ENCODE assay signal across 8 mouse cellular contexts in genomic region chr17:23802746-23803365, GRCm38 (mm10). TPM values are rescaled to one million over a fixed set of nuclear protein-coding genes. Genes with fewer than 3 reads are reported as not detected.
A peak's percentile ranks its signal among the peaks of the same experiment; 100 is the strongest.
DNase-seq lines count a peak whose midpoint lies in the region; ATAC-seq lines count a peak whose summit lies in the region.

No protein-coding gene starts in this region.

- peak overlapping the region; percentile 87 for H3K4me2 ChIP-seq in intestine, embryonic 14.5 days (ENCODE audit: low read length)

- peaks cover 20% of the 10 kb centered on the region for H3K4me1 ChIP-seq in intestine, embryonic 14.5 days (replicated peaks; ENCODE audit: control insufficient read depth, insufficient read depth, low read length)

- peak overlapping the region; percentile 99 for H3K4me3 ChIP-seq in intestine, embryonic 14.5 days (ENCODE audit: low read depth, low read length)

- H3K36me3 ChIP-seq in intestine, embryonic 14.5 days (ENCODE audit: control insufficient read depth, insufficient read depth, low read length): peaks cover 13% of the 10 kb centered on the region

- H3K9ac ChIP-seq in intestine, embryonic 14.5 days (ENCODE audit: low read length): peak overlapping the region; percentile 98

- no peaks in the 10 kb centered on the region for H3K9me3 ChIP-seq in intestine, embryonic 14.5 days (ENCODE audit: control insufficient read depth, low read length)

- no peaks in the 10 kb centered on the region for H3K27me3 ChIP-seq in intestine, embryonic 14.5 days (replicated peaks; ENCODE audit: control insufficient read depth, insufficient read depth, low read length)

- ATAC-seq in intestine, embryonic 14.5 days (replicated peaks; ENCODE audit: low FRiP score, low TSS enrichment, low read depth): peak; percentile 98

- DNase-seq in adrenal gland, adult 18-20 months (ENCODE audit: low spot score in 2 of 2): peak; percentile 89 to 90
- DNase-seq in embryo, embryonic 11 days: peak; percentile 100
- peak; percentile 99 for DNase-seq in gastrocnemius, postnatal 25 days
- DNase-seq in intestine, embryonic 14.5 days (ENCODE audit: low spot score): peak; percentile 93
- DNase-seq in left cerebral cortex, postnatal 14 days (ENCODE audit: low spot score in 2 of 2): peak; percentile 99
- DNase-seq in mesoderm, embryonic 11.5 days (ENCODE audit: low read depth, low spot score): peak; percentile 99
- peak; percentile 99 for DNase-seq in right cerebral cortex, postnatal 36 days (ENCODE audit: low spot score in 2 of 2)
- DNase-seq in yolk sac, embryonic 10.5 days (ENCODE audit: low spot score): peak; percentile 99

- under 1% methylated on average over 57 of the region's 60 CpGs for WGBS in intestine, embryonic 14.5 days

- H3K27ac ChIP-seq in intestine, embryonic 14.5 days (ENCODE audit: low read depth): peak overlapping the region; percentile 95

- intact Hi-C loops in left cerebral cortex, postnatal 14 days (cut with DNase I): loop anchor here (2.0 kb wide), 1 partner anchor 32 kb away; the partner anchor contains the start of gene Flywch1

RNA-seq across cellular contexts. Expression of gene Srrm2, which starts 12.5 kb away (rescaled TPM):
- total RNA-seq in adrenal gland, adult 18-20 months (2021): 100 to 1,000 TPM; 480 to 746 TPM
- 100 to 1,000 TPM; 157 to 160 TPM for total RNA-seq in gastrocnemius, postnatal 25 days (2021)
- 451 and 452 TPM in 2 replicates for polyA plus RNA-seq in intestine, embryonic 14.5 days (2014; fragmentation: Nextera tagmentation; extraction: Ambion mirVana)
- 100 to 1,000 TPM; 573 to 599 TPM for total RNA-seq in left cerebral cortex, postnatal 14 days (2021)

RNA-seq across cellular contexts. Expression of gene Flywch2, which starts 17.0 kb away (rescaled TPM):
- 10 to 100 TPM in 1 of 2 experiments, 1 to 10 TPM in 1; 8.2 to 10.9 TPM for total RNA-seq in adrenal gland, adult 18-20 months (2021)
- total RNA-seq in gastrocnemius, postnatal 25 days (2021): under 1 TPM; 0.56 to 0.83 TPM
- polyA plus RNA-seq in intestine, embryonic 14.5 days (2014; fragmentation: Nextera tagmentation; extraction: Ambion mirVana): 21.2 and 21.5 TPM in 2 replicates
- total RNA-seq in left cerebral cortex, postnatal 14 days (2021): 10 to 100 TPM; 25.7 to 30.1 TPM

RNA-seq across cellular contexts. Expression of gene Elob, which starts 26.1 kb away (rescaled TPM):
- 100 to 1,000 TPM; 352 to 413 TPM for total RNA-seq in adrenal gland, adult 18-20 months (2021)
- 100 to 1,000 TPM; 237 to 267 TPM for total RNA-seq in gastrocnemius, postnatal 25 days (2021)
- polyA plus RNA-seq in intestine, embryonic 14.5 days (2014; fragmentation: Nextera tagmentation; extraction: Ambion mirVana): 1,105 and 1,121 TPM in 2 replicates
- 100 to 1,000 TPM; 334 to 397 TPM for total RNA-seq in left cerebral cortex, postnatal 14 days (2021)

RNA-seq across cellular contexts. Expression of gene Flywch1, which starts 31.5 kb away (rescaled TPM):
- total RNA-seq in adrenal gland, adult 18-20 months (2021): 10 to 100 TPM; 72.5 to 89.3 TPM
- 10 to 100 TPM; 33.5 to 34.0 TPM for total RNA-seq in gastrocnemius, postnatal 25 days (2021)
- 58.6 and 69.4 TPM in 2 replicates for polyA plus RNA-seq in intestine, embryonic 14.5 days (2014; fragmentation: Nextera tagmentation; extraction: Ambion mirVana)
- total RNA-seq in left cerebral cortex, postnatal 14 days (2021): 100 to 1,000 TPM; 173 to 185 TPM

RNA-seq across cellular contexts. Expression of gene Prss33, which starts 33.0 kb away (rescaled TPM):
- not detected for total RNA-seq in adrenal gland, adult 18-20 months (2021)
- not detected for total RNA-seq in gastrocnemius, postnatal 25 days (2021)
- 0.26 TPM in 1 of 2 replicates, not detected in the other for polyA plus RNA-seq in intestine, embryonic 14.5 days (2014; fragmentation: Nextera tagmentation; extraction: Ambion mirVana)
- total RNA-seq in left cerebral cortex, postnatal 14 days (2021): not detected

Comparison
In these comparisons a context has a peak if more than half of its experiments do, and no peak if none do; other contexts are left out.
1. Peak in every context shown above with its lines: DNase-seq, ATAC-seq, H3K4me3 ChIP-seq and H3K27ac ChIP-seq.
2. RNA of gene Flywch2, which starts 17.0 kb away (total RNA-seq): 25.7 to 30.1 TPM in left cerebral cortex, postnatal 14 days and 8.2 to 10.9 TPM in adrenal gland, adult 18-20 months; 0.56 to 0.83 TPM in gastrocnemius, postnatal 25 days; every median in the first group is over 4 times any median in the second.